Mouse (Mus musculus) forebrain, embryonic 11.5 days (tissue): ENCODE data around the gene Fxr2. TPM values are rescaled to one million over a fixed set of nuclear protein-coding genes. Genes with fewer than 3 reads are reported as not detected.

Experiments
- ATAC-seq: fragments of 200-750 bp; cut with Nextera tagmentation; replicated peaks from 2 replicates; pipeline ENCODE4 v1.8.0; 2017; ENCODE audit warnings: moderate TSS enrichment; ENCODE audit not compliant: low FRiP score
- DNase-seq: peaks from one replicate; pipeline ENCODE4 v3.0.0-alpha.2; 2017; ENCODE audit warnings: low spot score
- H3K27ac ChIP-seq: fragments of 300-500 bp; sonication (generic); 2 replicates; pipeline ENCODE4 v1.5.1; 2014; ENCODE audit warnings: low read depth, low read length
- H3K27me3 ChIP-seq: fragments of 300-500 bp; sonication (generic); 2 replicates; pipeline ENCODE4 v1.6.1; 2014; ENCODE audit warnings: mild to moderate bottlenecking, low read length, mixed read lengths; ENCODE audit not compliant: control insufficient read depth, insufficient read depth
- H3K36me3 ChIP-seq: fragments of 300-500 bp; sonication (generic); 2 replicates; pipeline ENCODE4 v1.6.1; 2014; ENCODE audit warnings: mild to moderate bottlenecking, low read length, moderate library complexity, mixed read lengths; ENCODE audit not compliant: control insufficient read depth, insufficient read depth
- H3K4me1 ChIP-seq: fragments of 300-500 bp; sonication (generic); replicated peaks from 2 replicates; pipeline ENCODE4 v1.6.1; 2014; ENCODE audit warnings: low read length, mixed read lengths; ENCODE audit not compliant: control insufficient read depth, insufficient read depth
- H3K4me2 ChIP-seq: fragments of 300-500 bp; sonication (generic); 2 replicates; pipeline ENCODE4 v1.6.1; 2014; ENCODE audit warnings: low read depth, mild to moderate bottlenecking, low read length, moderate library complexity, mixed read lengths; ENCODE audit not compliant: severe bottlenecking
- H3K4me3 ChIP-seq: fragments of 300-500 bp; sonication (generic); 2 replicates; pipeline ENCODE4 v1.5.1; 2014; ENCODE audit warnings: low read depth, low read length
- H3K9ac ChIP-seq: fragments of 300-500 bp; sonication (generic); 2 replicates; pipeline ENCODE4 v1.6.1; 2014; ENCODE audit warnings: low read length
- H3K9me3 ChIP-seq: fragments of 300-500 bp; sonication (generic); 2 replicates; pipeline ENCODE4 v1.6.1; 2016; ENCODE audit warnings: low read length, mixed read lengths; ENCODE audit not compliant: control insufficient read depth
- WGBS: fragments of 180-500 bp; shearing (Covaris S2); extraction: QIAGEN DNeasy Blood & Tissue Kit; methylation state at CpG from one replicate; pipeline ENCODE4 v1.1.7; 2014; 5-methylcytosine and 5-hydroxymethylcytosine counted together
- polyA plus RNA-seq: library from polyadenylated mRNA; unstranded; fragments of >200 nt; fragmentation: Nextera tagmentation; extraction: Ambion mirVana; gene quantifications from 2 replicates; pipeline ENCODE4 v1.2.1, GENCODE M21; 2014

Fxr2 gene
- polyA plus RNA-seq, 1 experiment from 2014 or later: 33.6 TPM

GRCm38 (mm10) chr11:69656617-69657461 lies 24.0 kb downstream of the Fxr2 start:
- Histone ChIP-seq H3K4me2 (no peak overlapping the region), H3K9me3 (no peaks in the 10 kb centered on the region), H3K4me3 (no peak overlapping the region), H3K9ac (no peak overlapping the region), H3K4me1 (peaks cover 13% of the 10 kb centered on the region; the same call in 1 of the 2 replicates), H3K36me3 (peaks cover 13% of the 10 kb centered on the region), H3K27me3 (no peaks in the 10 kb centered on the region), H3K27ac (no peak overlapping the region)
- ATAC-seq (no peak), DNase-seq (peak; percentile 72)
- WGBS: 82% methylated on average over 10 of the region's 10 CpGs

- H3K36me3 ChIP-seq: peaks cover 9% of the 10 kb centered on the region
- no peak overlapping the region for H3K4me2 ChIP-seq
- WGBS: 83% methylated on average over 15 of the region's 15 CpGs
- peaks cover 13% of the 10 kb centered on the region; the same call in 1 of the 2 replicates for H3K4me1 ChIP-seq
- DNase-seq (no peak), ATAC-seq (no peak)
- H3K9ac ChIP-seq: no peak overlapping the region
- no peak overlapping the region for H3K27ac ChIP-seq
- H3K4me3 ChIP-seq: no peak overlapping the region
- no peaks in the 10 kb centered on the region for H3K9me3 ChIP-seq
- no peaks in the 10 kb centered on the region for H3K27me3 ChIP-seq
Measured at GRCm38 (mm10) chr11:69657462-69657881, 24.7 kb downstream of the Fxr2 start.

GRCm38 (mm10) chr11:69661221-69661881 lies 28.6 kb downstream of the Fxr2 start:
- Histone ChIP-seq H3K9ac (peak overlapping the region; percentile 78; the same call in 1 of the 2 replicates), H3K4me2 (peak overlapping the region; percentile 52), H3K9me3 (no peaks in the 10 kb centered on the region), H3K4me1 (peaks cover 10% of the 10 kb centered on the region; the same call in 1 of the 2 replicates), H3K27me3 (no peaks in the 10 kb centered on the region), H3K27ac (peak overlapping the region; percentile 96), H3K36me3 (peaks cover 15% of the 10 kb centered on the region), H3K4me3 (peak overlapping the region; percentile 47)
- ATAC-seq: no peak
- 90% methylated on average over 3 of the region's 3 CpGs for WGBS
- DNase-seq: no peak

DNA sequence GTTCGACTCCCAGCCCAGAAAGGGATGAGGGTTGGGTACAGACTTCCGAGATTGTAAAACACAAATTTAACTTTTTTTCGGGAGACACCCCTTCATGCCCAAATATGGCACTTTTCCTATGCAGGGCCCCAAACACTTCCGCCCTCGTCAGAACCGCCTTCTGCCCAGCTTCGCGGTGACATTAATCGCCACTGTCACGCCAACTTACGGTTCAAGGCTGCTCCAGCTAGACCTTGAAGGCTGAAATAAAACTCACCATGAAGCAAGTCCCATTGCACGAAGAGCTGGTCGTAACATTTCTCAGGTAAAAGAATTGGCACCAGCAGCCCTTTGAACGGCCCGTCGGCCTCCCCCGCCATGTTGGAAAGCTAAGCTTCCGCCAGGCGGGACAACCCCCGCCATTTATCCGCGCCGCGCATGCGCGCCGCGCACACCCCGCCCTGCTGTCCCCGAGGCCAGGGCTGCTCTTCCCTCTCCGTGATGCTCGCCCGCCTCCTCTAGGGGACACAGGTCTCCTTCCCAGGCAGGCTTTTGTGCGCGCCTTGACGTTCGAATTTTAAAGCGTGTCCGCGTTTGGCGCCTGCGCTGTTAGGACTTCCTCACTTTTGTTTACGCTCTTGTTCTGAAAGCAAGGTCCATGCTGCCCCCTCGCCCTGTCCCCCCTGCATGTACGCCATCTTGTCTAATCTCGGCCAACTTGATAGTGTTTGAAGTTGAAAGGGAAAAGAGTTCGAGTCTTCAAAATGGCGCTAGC lies 29.6 kb downstream of the Fxr2 start, which contains the start of gene Mpdu1:
Mpdu1 (minus strand) TSS at position 430 of the 754 bp plus-strand sequence.
- WGBS: under 1% methylated on average over 48 of the region's 48 CpGs
- Histone ChIP-seq H3K4me1 (peaks cover 10% of the 10 kb centered on the region; the same call in 1 of the 2 replicates), H3K9ac (peak within 1 kb of the TSS; percentile 78), H3K36me3 (peaks cover 18% of the 10 kb centered on the region), H3K4me3 (peak within 1 kb of the TSS; percentile 47), H3K4me2 (peak within 1 kb of the TSS; percentile 52), H3K27me3 (no peaks in the 10 kb centered on the region), H3K9me3 (no peaks in the 10 kb centered on the region), H3K27ac (peak within 1 kb of the TSS; percentile 96)
- DNase-seq (peak; percentile 97), ATAC-seq (peak; percentile 95)

GRCm38 (mm10) chr11:69662967-69663671 lies 30.3 kb downstream of the Fxr2 start:
- Histone ChIP-seq H3K36me3 (peaks cover 23% of the 10 kb centered on the region), H3K4me3 (peak overlapping the region; percentile 47), H3K9ac (peak overlapping the region; percentile 78), H3K4me2 (peak overlapping the region; percentile 52), H3K27ac (peak overlapping the region; percentile 96), H3K4me1 (peaks cover 10% of the 10 kb centered on the region; the same call in 1 of the 2 replicates), H3K9me3 (no peaks in the 10 kb centered on the region), H3K27me3 (no peaks in the 10 kb centered on the region)
- no peak for DNase-seq
- 70% methylated on average over 13 of the region's 13 CpGs for WGBS
- peak; percentile 42 for ATAC-seq

DNA sequence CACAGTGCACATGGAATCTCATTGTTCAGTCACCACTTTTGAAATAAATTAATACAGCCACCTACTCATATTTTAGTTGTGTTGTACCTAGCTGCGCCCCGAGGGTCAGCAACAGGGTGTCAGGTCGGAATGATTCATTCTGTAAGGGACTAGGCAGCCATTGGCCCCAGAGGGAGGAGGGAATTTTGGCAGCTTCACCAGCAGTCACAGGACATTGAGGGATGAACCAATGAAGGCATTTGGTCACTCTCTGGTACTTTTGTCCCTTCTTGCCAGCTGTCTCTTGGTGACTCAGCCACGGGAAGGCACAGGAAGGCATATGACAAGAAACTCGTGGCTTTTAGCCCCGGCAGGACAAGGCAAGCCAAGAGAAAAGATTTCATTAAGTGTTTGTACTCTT lies 31.0 kb downstream of the Fxr2 start:
- H3K9ac ChIP-seq: no peak overlapping the region
- H3K4me1 ChIP-seq: peaks cover 10% of the 10 kb centered on the region; the same call in 1 of the 2 replicates
- no peak overlapping the region for H3K4me3 ChIP-seq
- no peaks in the 10 kb centered on the region for H3K9me3 ChIP-seq
- no peak overlapping the region for H3K27ac ChIP-seq
- ATAC-seq: no peak
- no peaks in the 10 kb centered on the region for H3K27me3 ChIP-seq
- DNase-seq: no peak
- no peak overlapping the region for H3K4me2 ChIP-seq
- peaks cover 26% of the 10 kb centered on the region for H3K36me3 ChIP-seq
- WGBS: 87% methylated on average over 6 of the region's 6 CpGs

DNA sequence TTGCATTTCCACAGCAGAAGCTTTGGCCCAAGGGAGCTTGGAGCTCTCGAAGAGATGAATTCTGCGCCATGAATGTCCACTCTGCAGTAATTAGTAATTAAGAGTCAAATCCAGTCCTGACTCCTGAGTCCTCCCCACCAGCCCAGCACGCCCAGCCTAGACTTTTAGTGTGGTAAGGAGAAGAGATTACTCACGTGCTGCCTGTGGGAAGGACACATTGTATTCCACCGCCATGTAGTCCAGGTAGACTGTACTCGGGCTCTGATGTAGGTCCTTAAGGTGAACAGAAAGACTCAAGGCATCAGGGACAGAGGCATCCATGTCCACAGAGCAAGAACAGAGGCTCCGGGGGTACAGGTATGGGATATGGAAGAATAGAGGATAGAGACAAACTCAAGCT lies 32.1 kb downstream of the Fxr2 start:
- WGBS: 94% methylated on average over 7 of the region's 7 CpGs
- H3K36me3 ChIP-seq: peaks cover 35% of the 10 kb centered on the region
- peaks cover 11% of the 10 kb centered on the region; the same call in 1 of the 2 replicates for H3K4me1 ChIP-seq
- no peak for DNase-seq
- H3K4me3 ChIP-seq: no peak overlapping the region
- no peaks in the 10 kb centered on the region for H3K9me3 ChIP-seq
- no peaks in the 10 kb centered on the region for H3K27me3 ChIP-seq
- no peak overlapping the region for H3K4me2 ChIP-seq
- ATAC-seq: no peak
- no peak overlapping the region for H3K27ac ChIP-seq
- no peak overlapping the region for H3K9ac ChIP-seq
